Mouse (Mus musculus) myocyte (in vitro differentiated cells): ENCODE data around the gene Ccdc57.
A peak's percentile ranks its signal among the peaks of the same experiment; 100 is the strongest.

Experiments
- CEBPB ChIP-seq: IDR thresholded peaks from 2 replicates; pipeline ENCODE4 v1.6.1; 2011; ENCODE audit warnings: mild to moderate bottlenecking, moderate library complexity; ENCODE audit not compliant: poor library complexity, insufficient read depth, severe bottlenecking
- E2F4 ChIP-seq: IDR thresholded peaks from one replicate; pipeline ENCODE4 v1.6.1; 2011; ENCODE audit warnings: mild to moderate bottlenecking, control low read depth, moderate library complexity; ENCODE audit not compliant: insufficient read depth
- MAX ChIP-seq: IDR thresholded peaks from one replicate; pipeline ENCODE4 v1.6.1; 2011; ENCODE audit warnings: low read depth, mild to moderate bottlenecking, control low read depth
- MYOD1 ChIP-seq, 3 experiments: IDR thresholded peaks; one replicate each; pipeline ENCODE4 v1.6.1; 2011; ENCODE audit warnings: control low read depth in 2 of 3, low read depth in 2 of 3, mild to moderate bottlenecking in 2 of 3, moderate library complexity in 1 of 3; ENCODE audit not compliant: insufficient read length in 2 of 3, control insufficient read depth in 1 of 3
- MYOG ChIP-seq, 3 experiments: IDR thresholded peaks; one replicate each; pipeline ENCODE4 v1.6.1; 2011; ENCODE audit warnings: control low read depth in 2 of 3, low read depth in 2 of 3, mild to moderate bottlenecking in 2 of 3; ENCODE audit not compliant: insufficient read length in 2 of 3, control insufficient read depth in 1 of 3, insufficient read depth in 1 of 3
- POLR2A ChIP-seq: IDR thresholded peaks from one replicate; pipeline ENCODE4 v1.6.1; 2011; ENCODE audit warnings: low read depth, mild to moderate bottlenecking, control low read depth, moderate library complexity; ENCODE audit not compliant: insufficient read length
- POLR2AphosphoS2 ChIP-seq: IDR thresholded peaks from one replicate; pipeline ENCODE4 v1.6.1; 2011; ENCODE audit warnings: low read depth, control low read depth; ENCODE audit not compliant: insufficient read length
- TCF12 ChIP-seq: IDR thresholded peaks from one replicate; pipeline ENCODE4 v1.6.1; 2011; ENCODE audit warnings: mild to moderate bottlenecking, control low read depth; ENCODE audit not compliant: poor library complexity, insufficient read depth, severe bottlenecking
- TCF3 ChIP-seq: IDR thresholded peaks from one replicate; pipeline ENCODE4 v1.6.1; 2011; ENCODE audit warnings: low read depth, control low read depth; ENCODE audit not compliant: insufficient read length
- USF1 ChIP-seq: IDR thresholded peaks from one replicate; pipeline ENCODE4 v1.6.1; 2011; ENCODE audit warnings: low read depth, mild to moderate bottlenecking, control low read depth, moderate library complexity

- TF ChIP-seq POLR2AphosphoS2 (peak; percentile 79), MAX (no peak), MYOD1 (IDR thresholded peaks at IDR 0.05; ENCODE audit: control insufficient read depth in 1 of 3, insufficient read length in 2 of 3, low read depth in 2 of 3) (no peak), POLR2A (no peak), TCF12 (no peak), CEBPB (no peak), E2F4 (no peak), MYOG (IDR thresholded peaks at IDR 0.05; ENCODE audit: control insufficient read depth in 1 of 3, insufficient read depth in 1 of 3, insufficient read length in 2 of 3, low read depth in 2 of 3) (no peak), USF1 (no peak), TCF3 (no peak)
Measured at GRCm38 (mm10) chr11:120804274-120804673, 128.4 kb downstream of the Ccdc57 start.
